In genomic region chr14:34508187-34508840, GRCm38 (mm10) we compare ENCODE assay signal across 8 mouse cellular contexts. TPM values are rescaled to one million over a fixed set of nuclear protein-coding genes. Genes with fewer than 3 reads are reported as not detected.
A peak's percentile ranks its signal among the peaks of the same experiment; 100 is the strongest.
DNase-seq lines count a peak whose midpoint lies in the region; ATAC-seq and TF ChIP-seq lines count a peak whose summit lies in the region.

No protein-coding gene starts in this region.

- TF ChIP-seq POLR2A in small intestine, adult 2 months (IDR thresholded peaks at IDR 0.05; ENCODE audit: low read depth, low read length), result no peak; the same call in 1 of the 2 replicates

- peak overlapping the region; percentile 61 for H3K27ac ChIP-seq in gastrocnemius, adult 2 months
- 0 out of 2 replicates have a peak overlapping the region, but pooled peaks have one; percentile 17 for H3K27ac ChIP-seq in midbrain, embryonic 10.5 days (replicated peaks)
- no peak overlapping the region for H3K27ac ChIP-seq in midbrain, embryonic 11.5 days (ENCODE audit: low read depth, low read length)
- peak overlapping the region; percentile 39 for H3K27ac ChIP-seq in intestine, embryonic 16.5 days (ENCODE audit: low read length)
- H3K27ac ChIP-seq in small intestine, adult 2 months (ENCODE audit: insufficient read depth, low read depth, low read length), result peak overlapping the region; percentile 39; the same call in 1 of the 2 replicates

- TF ChIP-seq CTCF in gastrocnemius, adult 2 months (IDR thresholded peaks at IDR 0.05), result no peak
- TF ChIP-seq CTCF in small intestine, adult 2 months (IDR thresholded peaks at IDR 0.05; ENCODE audit: extremely low read depth, insufficient read length, insufficient replicate concordance, low read depth, low read length), result no peak

- 73% methylated on average over 4 of the region's 4 CpGs for WGBS in midbrain, embryonic 10.5 days
- 63% methylated on average over 4 of the region's 4 CpGs for WGBS in midbrain, embryonic 11.5 days
- WGBS in intestine, embryonic 16.5 days, result 31% methylated on average over 4 of the region's 4 CpGs
- 28% methylated on average over 4 of the region's 4 CpGs for WGBS in small intestine, adult 2 months

- H3K4me3 ChIP-seq in gastrocnemius, adult 2 months, result peak overlapping the region; percentile 11; the same call in 1 of the 2 replicates
- no peak overlapping the region for H3K4me3 ChIP-seq in midbrain, embryonic 10.5 days
- no peak overlapping the region for H3K4me3 ChIP-seq in midbrain, embryonic 11.5 days (ENCODE audit: low read depth, low read length)
- H3K4me3 ChIP-seq in intestine, embryonic 16.5 days (ENCODE audit: low read length), result no peak overlapping the region
- no peak overlapping the region for H3K4me3 ChIP-seq in small intestine, adult 2 months (ENCODE audit: low read depth, low read length)

- no peaks in the 10 kb centered on the region for H3K36me3 ChIP-seq in midbrain, embryonic 10.5 days
- H3K36me3 ChIP-seq in midbrain, embryonic 11.5 days (ENCODE audit: control insufficient read depth, insufficient read depth, low read length), result no peaks in the 10 kb centered on the region
- H3K36me3 ChIP-seq in intestine, embryonic 16.5 days (ENCODE audit: control insufficient read depth, insufficient read depth, low read length), result no peaks in the 10 kb centered on the region
- H3K36me3 ChIP-seq in small intestine, adult 2 months (ENCODE audit: control insufficient read depth, insufficient read depth, low read length), result no peaks in the 10 kb centered on the region

- no peak overlapping the region for H3K9ac ChIP-seq in midbrain, embryonic 11.5 days (ENCODE audit: low read length)
- H3K9ac ChIP-seq in intestine, embryonic 16.5 days (ENCODE audit: low read depth, low read length), result no peak overlapping the region

- H3K4me2 ChIP-seq in midbrain, embryonic 11.5 days, result no peak overlapping the region
- H3K4me2 ChIP-seq in intestine, embryonic 16.5 days (ENCODE audit: low read depth, low read length), result no peak overlapping the region

- intact Hi-C loops in gastrocnemius, adult 2 months (cut with DNase I), result no loop called here

- H3K4me1 ChIP-seq in midbrain, embryonic 10.5 days, result peaks cover 33% of the 10 kb centered on the region
- H3K4me1 ChIP-seq in midbrain, embryonic 11.5 days (ENCODE audit: control insufficient read depth, insufficient read depth, low read length), result peaks cover 8% of the 10 kb centered on the region
- peaks cover 10% of the 10 kb centered on the region for H3K4me1 ChIP-seq in intestine, embryonic 16.5 days (ENCODE audit: control insufficient read depth, insufficient read depth, low read length)
- H3K4me1 ChIP-seq in small intestine, adult 2 months (ENCODE audit: control insufficient read depth, insufficient read depth, insufficient read length, low read length), result peaks cover 21% of the 10 kb centered on the region

- no peak for DNase-seq in gastrocnemius, adult 2 months
- no peak for DNase-seq in gastrocnemius, adult 8-10 months (ENCODE audit: low spot score in 2 of 2)
- DNase-seq in midbrain, embryonic 10.5 days (ENCODE audit: low spot score), result no peak
- DNase-seq in midbrain, embryonic 11.5 days (ENCODE audit: low spot score, missing footprints), result no peak
- no peak for DNase-seq in cerebellum, adult 11 months
- no peak for DNase-seq in left cerebral cortex, adult 11 months (ENCODE audit: low spot score)

- H3K9me3 ChIP-seq in midbrain, embryonic 10.5 days (replicated peaks), result no peaks in the 10 kb centered on the region
- H3K9me3 ChIP-seq in midbrain, embryonic 11.5 days (ENCODE audit: control insufficient read depth, low read length), result no peaks in the 10 kb centered on the region
- H3K9me3 ChIP-seq in intestine, embryonic 16.5 days (ENCODE audit: control insufficient read depth, low read length), result no peaks in the 10 kb centered on the region

- H3K27me3 ChIP-seq in midbrain, embryonic 10.5 days (ENCODE audit: low read depth, poor library complexity, severe bottlenecking), result peaks cover 15% of the 10 kb centered on the region
- H3K27me3 ChIP-seq in midbrain, embryonic 11.5 days (ENCODE audit: control insufficient read depth, insufficient read depth, low read length), result no peaks in the 10 kb centered on the region
- 0 out of 2 replicates have a peak, but pooled peaks cover 5% of the 10 kb centered on the region for H3K27me3 ChIP-seq in intestine, embryonic 16.5 days (replicated peaks; ENCODE audit: control insufficient read depth, insufficient read depth, low read length)
- H3K27me3 ChIP-seq in small intestine, adult 2 months (ENCODE audit: control insufficient read depth, insufficient read depth, low read length), result no peaks in the 10 kb centered on the region

- no peak; the same call in 1 of the 2 replicates for ATAC-seq in midbrain, embryonic 11.5 days (ENCODE audit: low FRiP score)
- ATAC-seq in intestine, embryonic 16.5 days, result no peak

RNA-seq across cellular contexts. Expression of gene Bmpr1a, which starts 5.2 kb away (rescaled TPM):
- 10 to 100 TPM; 49.4 to 54.1 TPM for total RNA-seq in gastrocnemius, adult 2 months (2021)
- 10 to 100 TPM; 42.9 to 52.0 (median 48.1) TPM for total RNA-seq in gastrocnemius, adult 8-10 months (2022)
- 38.1 and 38.7 TPM in 2 replicates for polyA plus RNA-seq in midbrain, embryonic 10.5 days (2016; fragmentation: Nextera tagmentation; extraction: Ambion mirVana)
- polyA plus RNA-seq in midbrain, embryonic 11.5 days (2014; fragmentation: Nextera tagmentation; extraction: Ambion mirVana), result 44.4 and 49.8 TPM in 2 replicates
- polyA plus RNA-seq in intestine, embryonic 16.5 days (2015; fragmentation: Nextera tagmentation; extraction: Ambion mirVana), result 11.0 and 15.6 TPM in 2 replicates
- polyA plus RNA-seq in small intestine, adult 2 months (2012; rRNA removed), result 2.4 and 3.3 TPM in 2 replicates

RNA-seq across cellular contexts. Expression of gene 9230112D13Rik, which starts 14.3 kb away (rescaled TPM):
- not detected for total RNA-seq in gastrocnemius, adult 2 months (2021)
- total RNA-seq in gastrocnemius, adult 8-10 months (2022), result not detected
- not detected in 2 replicates for polyA plus RNA-seq in midbrain, embryonic 10.5 days (2016; fragmentation: Nextera tagmentation; extraction: Ambion mirVana)
- not detected in 2 replicates for polyA plus RNA-seq in midbrain, embryonic 11.5 days (2014; fragmentation: Nextera tagmentation; extraction: Ambion mirVana)
- polyA plus RNA-seq in intestine, embryonic 16.5 days (2015; fragmentation: Nextera tagmentation; extraction: Ambion mirVana), result not detected in 2 replicates
- polyA plus RNA-seq in small intestine, adult 2 months (2012; rRNA removed), result not detected in 2 replicates
